In genomic region chr11:49631154-49631553, GRCm38 (mm10) we compare ENCODE assay signal across 12 mouse cellular contexts. TPM values are rescaled to one million over a fixed set of nuclear protein-coding genes. Genes with fewer than 3 reads are reported as not detected.
DNase-seq lines count a peak whose midpoint lies in the region; ATAC-seq and TF ChIP-seq lines count a peak whose summit lies in the region.
"Had no signal": no experiment of that assay in that cellular context is flagged by ENCODE, and none has a peak within 500 bp of the region (broad histone marks: within the 10 kb centered on the region; RNA-seq: fewer than 3 reads in every experiment).

No protein-coding gene starts in this region.

- H3K4me2 ChIP-seq in heart, postnatal 0 days (ENCODE audit: low read depth, low read length): no peak overlapping the region
- no peak overlapping the region for H3K4me2 ChIP-seq in neural tube, embryonic 15.5 days
- H3K4me2 ChIP-seq: embryonic facial prominence, embryonic 15.5 days; midbrain, embryonic 11.5 days had no signal

- no peak for TF ChIP-seq EP300 in heart, postnatal 0 days (IDR thresholded peaks at IDR 0.05; ENCODE audit: low read depth)

- no peak overlapping the region for H3K9ac ChIP-seq in heart, postnatal 0 days (replicated peaks; ENCODE audit: low read depth, low read length)
- H3K9ac ChIP-seq in neural tube, embryonic 15.5 days (replicated peaks): no peak overlapping the region
- H3K9ac ChIP-seq: embryonic facial prominence, embryonic 15.5 days had no signal

- peaks cover 6% of the 10 kb centered on the region; the same call in 1 of the 2 replicates for H3K4me1 ChIP-seq in heart, postnatal 0 days (ENCODE audit: control insufficient read depth, insufficient read depth)
- peaks cover 7% of the 10 kb centered on the region; the same call in 1 of the 2 replicates for H3K4me1 ChIP-seq in thymus, adult 2 months (replicated peaks; ENCODE audit: control insufficient read depth, insufficient read depth, low read length)
- no peaks in the 10 kb centered on the region for H3K4me1 ChIP-seq in embryonic fibroblast, embryonic 13.5 days (ENCODE audit: control insufficient read depth, insufficient read depth, low read length)
- H3K4me1 ChIP-seq in forebrain, embryonic 10.5 days: peaks cover 12% of the 10 kb centered on the region
- peaks cover 14% of the 10 kb centered on the region for H3K4me1 ChIP-seq in neural tube, embryonic 15.5 days

- no peak; the same call in 1 of the 2 replicates for ATAC-seq in heart, postnatal 0 days (ENCODE audit: insufficient read depth, low read depth)
- ATAC-seq in neural tube, embryonic 15.5 days (ENCODE audit: low FRiP score): no peak

- DNase-seq in heart, postnatal 0 days (ENCODE audit: low spot score): peak; percentile 56
- no peak for DNase-seq in heart, postnatal 25 days (ENCODE audit: low spot score)
- DNase-seq in thymus, adult 2 months: peak; percentile 28
- DNase-seq in thymus, postnatal 10 days (ENCODE audit: low spot score in 2 of 2): no peak
- peak; percentile 28 for DNase-seq in yolk sac, embryonic 10.5 days (ENCODE audit: low spot score)
- no peak for DNase-seq in forebrain, embryonic 10.5 days (ENCODE audit: extremely low spot score, low spot score)
- DNase-seq: gastrocnemius, postnatal 36 days; left cerebral cortex, postnatal 4 days had no signal

- H3K4me3 ChIP-seq in heart, postnatal 0 days (ENCODE audit: low read depth, low read length): no peak overlapping the region
- H3K4me3 ChIP-seq in thymus, adult 2 months (ENCODE audit: control insufficient read depth, insufficient read depth, low read length): no peak overlapping the region
- H3K4me3 ChIP-seq in embryonic fibroblast, embryonic 13.5 days (ENCODE audit: insufficient read depth, low read length): no peak overlapping the region
- no peak overlapping the region for H3K4me3 ChIP-seq in forebrain, embryonic 10.5 days
- H3K4me3 ChIP-seq in neural tube, embryonic 15.5 days (replicated peaks): no peak overlapping the region
- H3K4me3 ChIP-seq: embryonic facial prominence, embryonic 15.5 days had no signal

- WGBS in heart, postnatal 0 days: 19% methylated on average over 3 of the region's 3 CpGs
- 13% methylated on average over 3 of the region's 3 CpGs for WGBS in thymus, adult 2 months
- WGBS in forebrain, embryonic 10.5 days: 28% methylated on average over 3 of the region's 3 CpGs
- 43% methylated on average over 3 of the region's 3 CpGs for WGBS in neural tube, embryonic 15.5 days

- H3K27me3 ChIP-seq in heart, postnatal 0 days (ENCODE audit: control insufficient read depth, insufficient read depth, low read length): peaks cover 31% of the 10 kb centered on the region
- H3K27me3 ChIP-seq in thymus, adult 2 months (ENCODE audit: control insufficient read depth, insufficient read depth, low read length): no peaks in the 10 kb centered on the region
- peaks cover 44% of the 10 kb centered on the region for H3K27me3 ChIP-seq in forebrain, embryonic 10.5 days (ENCODE audit: poor library complexity, severe bottlenecking)
- H3K27me3 ChIP-seq in neural tube, embryonic 15.5 days (replicated peaks): peaks cover 43% of the 10 kb centered on the region

- intact Hi-C loops in heart, postnatal 25 days (cut with DNase I): loop anchor here (5.0 kb wide), 1 partner anchor 34 kb away; no protein-coding TSS in a partner anchor

- TF ChIP-seq POLR2A in thymus, adult 2 months (IDR thresholded peaks at IDR 0.05; ENCODE audit: control insufficient read depth, extremely low read depth, insufficient read depth, low read length, poor library complexity): no peak
- no peak for TF ChIP-seq POLR2A in embryonic fibroblast, embryonic 13.5 days (IDR thresholded peaks at IDR 0.05; ENCODE audit: low read depth, low read length)

- H3K27ac ChIP-seq in heart, postnatal 0 days (ENCODE audit: low read depth): no peak overlapping the region
- H3K27ac ChIP-seq in thymus, adult 2 months (ENCODE audit: control insufficient read depth, insufficient read depth, low read length): no peak overlapping the region
- no peak overlapping the region for H3K27ac ChIP-seq in embryonic fibroblast, embryonic 13.5 days (ENCODE audit: insufficient read depth, low read length)
- H3K27ac ChIP-seq in forebrain, embryonic 10.5 days: no peak overlapping the region
- H3K27ac ChIP-seq in neural tube, embryonic 15.5 days (replicated peaks): no peak overlapping the region
- H3K27ac ChIP-seq: embryonic facial prominence, embryonic 15.5 days had no signal

- no peaks in the 10 kb centered on the region for H3K36me3 ChIP-seq in heart, postnatal 0 days (replicated peaks; ENCODE audit: control insufficient read depth, insufficient read depth, low read length)
- no peaks in the 10 kb centered on the region for H3K36me3 ChIP-seq in thymus, adult 2 months (ENCODE audit: control insufficient read depth, insufficient read depth, low read length)
- H3K36me3 ChIP-seq in forebrain, embryonic 10.5 days (replicated peaks): no peaks in the 10 kb centered on the region
- no peaks in the 10 kb centered on the region for H3K36me3 ChIP-seq in neural tube, embryonic 15.5 days
- H3K36me3 ChIP-seq: embryonic facial prominence, embryonic 15.5 days had no signal

- peak; percentile 69 for TF ChIP-seq CTCF in heart, postnatal 0 days (IDR thresholded peaks at IDR 0.05; ENCODE audit: low read depth)
- TF ChIP-seq CTCF in thymus, adult 2 months (IDR thresholded peaks at IDR 0.05; ENCODE audit: borderline replicate concordance, control insufficient read depth, extremely low read depth, insufficient read depth, low read length, poor library complexity): 0 out of 2 replicates have a peak, but pooled peaks have one; percentile 36
- TF ChIP-seq CTCF in embryonic fibroblast, embryonic 13.5 days (IDR thresholded peaks at IDR 0.05; ENCODE audit: borderline replicate concordance, insufficient read depth, low read length): peak; percentile 59; the same call in 1 of the 2 replicates

- H3K9me3 ChIP-seq in heart, postnatal 0 days (replicated peaks; ENCODE audit: control insufficient read depth, low read length): no peaks in the 10 kb centered on the region
- H3K9me3 ChIP-seq in forebrain, embryonic 10.5 days: no peaks in the 10 kb centered on the region
- H3K9me3 ChIP-seq in neural tube, embryonic 15.5 days (replicated peaks): no peaks in the 10 kb centered on the region
- H3K9me3 ChIP-seq: embryonic facial prominence, embryonic 15.5 days had no signal

RNA-seq across cellular contexts. Expression of gene Flt4, which starts 22.1 kb away (rescaled TPM):
- total RNA-seq in heart, postnatal 0 days (2014; rRNA removed; ENCODE audit: low replicate concordance): 13.6 and 16.5 TPM in 2 replicates
- polyA plus RNA-seq in heart, postnatal 0 days (2015; fragmentation: Nextera tagmentation; extraction: Ambion mirVana): 3.2 and 3.3 TPM in 2 replicates
- total RNA-seq in heart, postnatal 25 days (2021): 10 to 100 TPM; 11.2 to 11.7 TPM
- polyA plus RNA-seq in thymus, adult 2 months (2012; rRNA removed): 1.2 and 1.4 TPM in 2 replicates
- polyA plus RNA-seq in embryonic fibroblast, embryonic 13.5 days (2011; ENCODE audit: insufficient read length, low read depth, missing spikeins): 2.4 and 5.4 TPM in 2 replicates
- 4.8 and 5.0 TPM in 2 replicates for polyA plus RNA-seq in forebrain, embryonic 10.5 days (2016; fragmentation: Nextera tagmentation; extraction: Ambion mirVana)
- 1.7 and 2.1 TPM in 2 replicates for polyA plus RNA-seq in neural tube, embryonic 15.5 days (2015; fragmentation: Nextera tagmentation; extraction: Ambion mirVana)

RNA-seq across cellular contexts. Expression of gene Scgb3a1, which starts 32.3 kb away (rescaled TPM):
- total RNA-seq in heart, postnatal 0 days (2014; rRNA removed; ENCODE audit: low replicate concordance): 2.0 and 82.4 TPM in 2 replicates
- polyA plus RNA-seq in heart, postnatal 0 days (2015; fragmentation: Nextera tagmentation; extraction: Ambion mirVana): 2.0 and 301 TPM in 2 replicates
- total RNA-seq in heart, postnatal 25 days (2021): 1 to 10 TPM; 1.2 to 1.4 TPM
- 3.0 and 7.8 TPM in 2 replicates for polyA plus RNA-seq in thymus, adult 2 months (2012; rRNA removed)
- not detected in 2 replicates for polyA plus RNA-seq in embryonic fibroblast, embryonic 13.5 days (2011; ENCODE audit: insufficient read length, low read depth, missing spikeins)
- polyA plus RNA-seq in forebrain, embryonic 10.5 days (2016; fragmentation: Nextera tagmentation; extraction: Ambion mirVana): not detected in 2 replicates
- not detected in 2 replicates for polyA plus RNA-seq in neural tube, embryonic 15.5 days (2015; fragmentation: Nextera tagmentation; extraction: Ambion mirVana)
- total RNA-seq: gastrocnemius, postnatal 36 days; left cerebral cortex, postnatal 4 days had no signal
- polyA plus RNA-seq: embryonic facial prominence, embryonic 15.5 days; midbrain, embryonic 11.5 days had no signal

Comparison
In these comparisons a context has a peak if more than half of its experiments do, and no peak if none do; other contexts are left out.
1. DNase-seq: peak in heart, postnatal 0 days (single experiment), thymus, adult 2 months (single experiment) and yolk sac, embryonic 10.5 days (single experiment); none in heart, postnatal 25 days (single experiment), thymus, postnatal 10 days (0 of 2) and forebrain, embryonic 10.5 days (single experiment).
2. Peak in every context shown above with its lines, with median percentiles within 50 percentile points of each other: CTCF ChIP-seq.